Mouse (Mus musculus) MN1 (cell line): ENCODE measurements around the gene Utp15.

Source experiments
- DNase-seq: peaks from one replicate; pipeline ENCODE4 v3.0.0-alpha.2; 2016; ENCODE audit warnings: low spot score

Gene Utp15

DNA sequence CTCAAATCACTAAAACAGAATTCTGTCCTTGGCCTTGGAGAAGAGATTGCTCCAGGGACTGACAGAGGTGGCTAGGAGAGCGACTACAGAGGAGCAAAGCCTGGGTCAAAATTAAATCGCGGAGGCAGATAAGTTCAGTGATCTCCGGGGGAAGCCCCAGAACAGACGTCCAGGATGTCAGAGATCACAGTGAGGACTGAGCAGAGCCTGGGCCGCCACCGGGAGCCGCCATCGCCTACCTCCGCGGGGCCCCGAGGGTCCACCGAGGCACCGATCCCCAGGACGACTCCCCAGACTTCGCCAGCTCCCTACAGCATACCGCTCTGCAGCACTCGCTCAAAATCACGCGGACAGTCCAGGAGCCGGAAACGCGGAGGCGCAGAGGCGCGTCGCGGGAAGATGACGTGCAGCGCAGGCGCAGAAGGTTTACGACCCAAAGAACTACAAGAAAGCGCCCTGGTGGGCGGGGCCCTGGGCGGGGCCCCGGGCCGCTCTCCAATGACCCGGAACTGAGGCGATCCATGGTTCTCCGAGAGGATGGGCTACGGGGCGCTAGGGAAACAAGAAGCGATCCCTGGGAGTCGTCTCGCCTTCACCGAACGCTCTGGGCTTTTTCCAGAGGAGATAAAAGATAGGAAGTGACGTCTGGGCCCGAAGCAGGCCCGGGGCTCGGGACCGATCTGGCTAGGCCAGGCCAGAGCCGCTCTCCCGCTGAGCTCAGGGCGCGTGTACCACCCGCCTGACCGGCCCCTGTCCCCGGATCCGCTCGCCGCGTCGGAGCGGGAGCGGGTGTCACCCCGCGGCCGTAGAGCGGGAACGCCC, at the start of gene Utp15, which contains the start of gene Ankra2:
Gene Utp15, minus strand, starts transcription at position 406 of the 822 bp plus-strand sequence.
Gene Ankra2, plus strand, starts transcription at position 439 of the 822 bp plus-strand sequence.
- DNase-seq = peak; percentile 100

GRCm38 (mm10) chr13:98311597-98311996, 48.8 kb upstream of the Utp15 start:
- DNase-seq = peak; percentile 40

DNA sequence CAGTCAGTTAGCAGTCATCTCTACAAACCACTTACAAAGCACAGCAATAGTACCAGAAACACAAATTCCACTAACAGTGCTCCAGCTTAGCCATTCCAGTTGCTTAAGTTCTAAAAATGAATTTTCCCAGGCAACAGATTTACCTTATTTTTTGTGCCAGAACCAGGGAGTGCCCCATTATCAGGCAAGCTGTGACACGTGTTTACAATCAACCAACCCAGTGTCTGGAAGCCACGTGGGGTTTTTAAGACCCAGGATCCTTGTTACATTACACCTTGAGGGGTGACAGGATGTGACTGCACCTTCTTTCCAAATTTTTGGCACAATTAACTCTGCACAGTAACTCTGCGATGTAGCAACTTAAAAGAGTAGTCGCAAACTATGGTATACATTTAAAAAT, 45.9 kb upstream of the Utp15 start:
- DNase-seq = peak; percentile 25

- DNase-seq = peak; percentile 83
Observed at GRCm38 (mm10) chr13:98308004-98308403, 45.2 kb upstream of the Utp15 start.

GRCm38 (mm10) chr13:98306852-98307475, 44.1 kb upstream of the Utp15 start:
- no peak for DNase-seq

DNA sequence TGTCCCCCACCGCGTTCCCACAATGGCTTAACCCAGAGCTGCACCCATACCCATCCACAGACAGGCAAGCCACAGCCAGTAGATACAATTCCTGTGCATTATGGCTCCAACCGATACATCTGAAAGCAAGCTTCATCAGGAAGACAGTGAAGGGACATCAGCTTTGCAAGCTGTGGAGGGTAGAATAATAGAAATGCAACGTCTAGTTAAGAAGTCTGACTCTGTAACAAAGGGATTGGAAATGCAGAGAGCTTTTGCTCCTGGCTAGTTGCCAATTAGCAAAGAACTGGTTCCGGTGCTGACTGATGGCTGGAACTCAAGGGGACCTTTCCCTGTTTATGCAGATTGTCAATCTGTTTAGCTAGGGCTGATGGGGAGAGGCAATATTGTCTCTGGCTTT, 43.6 kb upstream of the Utp15 start:
- peak; percentile 62 for DNase-seq

- DNase-seq = no peak
Observed at GRCm38 (mm10) chr13:98305257-98305656, 42.4 kb upstream of the Utp15 start.

DNA sequence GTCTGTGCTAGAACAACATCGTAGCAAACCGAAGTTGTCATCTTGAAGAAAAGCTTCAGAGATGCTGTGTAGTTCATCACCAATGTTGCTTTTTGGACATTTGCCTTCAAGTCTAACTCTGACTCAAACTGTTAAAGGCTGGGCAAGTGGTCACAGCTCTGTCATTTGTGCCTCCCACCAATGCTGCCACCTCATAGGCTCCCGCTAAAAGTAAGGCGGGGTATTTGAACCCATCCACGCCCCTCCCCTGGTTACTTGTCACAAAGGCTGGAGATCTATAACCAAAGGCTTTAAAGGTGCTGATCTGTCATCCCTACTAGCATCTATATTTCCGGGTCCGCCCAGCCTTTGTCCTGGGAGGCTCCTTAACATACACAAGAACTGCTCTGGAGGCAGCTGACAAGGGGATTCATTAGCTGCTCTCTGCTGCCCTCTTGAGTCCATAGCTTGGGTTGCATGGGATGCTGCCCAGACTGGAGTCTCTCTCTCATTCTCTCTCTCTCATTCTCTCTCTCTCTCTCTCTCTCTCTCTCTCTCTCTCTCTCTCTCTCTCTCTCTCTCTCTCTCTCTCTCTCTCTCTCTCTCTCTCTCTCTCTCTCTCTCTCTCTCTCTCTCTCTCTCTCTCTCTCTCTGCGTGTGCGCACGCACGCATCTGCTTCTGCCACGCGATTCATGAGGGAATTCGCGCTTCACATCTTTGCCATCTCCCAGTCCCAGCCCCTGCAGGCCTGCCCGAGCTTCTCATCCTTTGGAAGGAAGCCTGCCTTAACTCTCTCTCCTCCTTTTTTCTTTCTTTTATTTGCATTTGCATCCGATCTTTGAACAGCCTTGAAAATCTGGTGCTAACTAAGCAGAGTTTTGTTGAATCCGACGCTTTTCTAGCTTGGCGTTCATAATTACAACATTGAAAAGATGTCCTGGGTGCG, 36.3 kb upstream of the Utp15 start:
- DNase-seq = peak; percentile 99

- peak; percentile 49 for DNase-seq
Observed at GRCm38 (mm10) chr13:98297883-98298482, 35.1 kb upstream of the Utp15 start.

DNA sequence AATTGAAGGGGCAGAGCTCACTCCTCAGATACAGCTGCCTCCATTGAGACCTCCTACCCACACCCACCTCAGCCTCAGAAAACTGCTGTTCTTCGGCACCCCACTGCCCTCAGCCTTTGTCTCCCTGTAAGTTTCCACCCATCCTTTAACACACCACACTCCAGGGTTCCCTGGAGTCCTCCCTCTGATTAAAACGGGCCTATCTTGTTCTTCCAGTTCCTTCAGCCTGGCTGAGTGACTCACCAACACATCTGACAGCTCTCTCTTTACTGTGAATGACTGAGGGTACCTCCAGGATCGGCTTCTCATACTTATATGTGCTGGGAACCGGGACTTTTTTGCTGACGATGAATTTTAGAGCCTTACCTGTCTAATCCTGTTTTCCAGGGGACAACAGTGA, 33.2 kb upstream of the Utp15 start:
- DNase-seq = no peak

DNA sequence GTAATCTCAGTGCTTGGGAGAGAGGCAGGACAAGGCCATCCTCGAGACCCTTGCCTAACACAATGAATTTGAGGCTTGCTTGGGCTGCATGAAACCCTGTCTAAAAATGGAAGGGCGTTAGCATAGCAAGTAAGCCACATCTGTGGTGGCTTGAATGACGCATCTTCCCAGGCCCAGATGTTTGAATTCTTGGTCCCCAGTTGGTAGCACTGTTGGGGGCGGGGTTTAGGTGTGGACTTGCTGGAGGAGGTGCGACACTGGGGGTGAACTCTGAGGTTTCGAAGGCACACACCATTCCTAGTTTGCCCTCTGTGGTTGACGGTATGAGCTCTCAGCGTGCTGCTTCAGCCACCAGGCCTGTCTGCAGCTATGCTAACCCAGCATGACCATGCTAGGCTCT, 28.9 kb upstream of the Utp15 start:
- DNase-seq = no peak

GRCm38 (mm10) chr13:98290719-98291118, 27.9 kb upstream of the Utp15 start:
- no peak for DNase-seq

GRCm38 (mm10) chr13:98280990-98281650, 18.3 kb upstream of the Utp15 start:
- no peak for DNase-seq

GRCm38 (mm10) chr13:98279686-98280085, 16.8 kb upstream of the Utp15 start, which contains the start of gene Gm21976:
Gm21976 (plus strand) TSS chr13:98279887.
- no peak for DNase-seq

- no peak for DNase-seq
Observed at GRCm38 (mm10) chr13:98277501-98277900, 14.7 kb upstream of the Utp15 start.

DNA sequence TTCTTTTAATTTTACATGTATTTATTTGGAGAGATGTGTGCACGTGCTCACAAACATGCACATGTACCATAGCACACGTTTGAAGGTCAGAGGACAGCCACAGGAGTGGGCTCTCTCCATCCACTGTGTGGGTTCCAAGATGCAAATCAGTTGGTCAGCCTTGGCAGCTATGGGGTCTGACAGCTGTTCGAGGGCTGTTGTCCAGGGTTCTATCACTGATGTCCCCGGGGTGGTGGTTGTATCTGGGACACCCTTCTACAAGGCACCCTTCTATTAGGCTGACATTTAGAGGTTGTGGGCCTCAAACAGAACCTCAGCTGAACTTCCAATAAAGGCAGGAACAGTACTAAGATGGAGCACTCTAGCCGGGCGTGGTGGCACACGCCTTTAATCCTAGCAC, 13.4 kb upstream of the Utp15 start:
- no peak for DNase-seq

GRCm38 (mm10) chr13:98275646-98276045, 12.8 kb upstream of the Utp15 start:
- DNase-seq = no peak

- DNase-seq = no peak
Observed at GRCm38 (mm10) chr13:98274023-98274422, 11.2 kb upstream of the Utp15 start.

GRCm38 (mm10) chr13:98264111-98264510, 1.3 kb upstream of the Utp15 start:
- DNase-seq = peak; percentile 52

DNA sequence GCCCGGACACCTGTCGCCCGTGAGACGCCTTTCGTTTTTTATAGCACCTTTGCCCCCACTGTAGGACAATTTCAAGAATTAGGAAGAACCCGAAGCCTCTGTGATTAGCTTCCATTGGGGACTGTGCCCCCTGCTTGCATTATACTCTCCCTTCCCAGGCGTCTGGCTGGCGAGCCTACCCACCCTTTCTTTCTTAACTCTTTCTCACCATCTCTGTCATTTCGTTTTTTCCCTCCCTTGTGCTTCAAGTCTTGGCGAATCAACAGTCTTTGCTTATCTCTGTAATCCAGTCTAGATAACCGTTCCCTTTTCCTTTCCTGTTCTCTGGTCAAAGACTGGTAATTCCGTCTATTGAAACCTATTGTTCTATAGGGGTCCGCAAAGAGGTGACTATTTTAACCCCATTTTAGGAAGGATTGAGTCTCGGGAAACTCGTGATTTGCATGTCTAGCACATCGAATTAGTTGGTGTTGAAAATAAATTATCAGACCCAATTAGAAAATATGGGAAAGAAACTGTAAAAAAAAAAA, 682 bp upstream of the Utp15 start:
- DNase-seq = no peak

DNA sequence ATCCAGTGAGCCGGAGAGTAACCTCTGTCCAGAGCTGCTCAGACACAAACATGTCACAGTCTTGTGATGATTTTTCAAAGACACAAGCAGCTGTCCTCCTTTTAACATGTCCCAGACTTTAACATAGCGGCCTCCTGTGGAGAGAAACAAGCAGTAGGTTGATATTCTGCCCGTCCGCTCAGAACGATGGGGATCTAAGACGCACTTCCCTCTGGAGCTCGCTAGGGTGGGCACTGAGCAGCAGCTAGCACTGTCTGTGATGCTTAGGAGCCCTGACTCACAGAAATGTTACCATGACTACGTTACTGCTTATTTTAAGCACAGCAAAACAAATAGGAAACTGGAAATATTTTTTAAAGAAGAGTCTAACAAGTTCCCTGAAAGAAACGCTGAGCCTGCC, 7.9 kb downstream of the Utp15 start:
- DNase-seq = peak; percentile 47
